8 mouse cellular contexts compared by ENCODE assay signal in genomic region chr7:66434453-66434935, GRCm38 (mm10). TPM values are rescaled to one million over a fixed set of nuclear protein-coding genes. Genes with fewer than 3 reads are reported as not detected.
A peak's percentile ranks its signal among the peaks of the same experiment; 100 is the strongest.
DNase-seq lines count a peak whose midpoint lies in the region; ATAC-seq lines count a peak whose summit lies in the region.

No protein-coding gene starts in this region.

- no peaks in the 10 kb centered on the region for H3K9me3 ChIP-seq in heart, embryonic 12.5 days (replicated peaks)
- no peaks in the 10 kb centered on the region for H3K9me3 ChIP-seq in embryonic facial prominence, embryonic 14.5 days (ENCODE audit: control insufficient read depth, low read length)
- no peaks in the 10 kb centered on the region for H3K9me3 ChIP-seq in hindbrain, embryonic 14.5 days (ENCODE audit: control insufficient read depth, low read length)

- peaks cover 8% of the 10 kb centered on the region for H3K27me3 ChIP-seq in heart, embryonic 12.5 days (replicated peaks)
- H3K27me3 ChIP-seq in embryonic facial prominence, embryonic 14.5 days (replicated peaks; ENCODE audit: control insufficient read depth, insufficient read depth, low read length), result 0 out of 2 replicates have a peak, but pooled peaks cover 3% of the 10 kb centered on the region
- H3K27me3 ChIP-seq in hindbrain, embryonic 14.5 days (ENCODE audit: control insufficient read depth, insufficient read depth, low read length), result peaks cover 8% of the 10 kb centered on the region

- no peak overlapping the region for H3K9ac ChIP-seq in heart, embryonic 12.5 days
- H3K9ac ChIP-seq in embryonic facial prominence, embryonic 14.5 days (ENCODE audit: low read depth, low read length), result no peak overlapping the region
- no peak overlapping the region for H3K9ac ChIP-seq in hindbrain, embryonic 14.5 days

- no peak overlapping the region for H3K4me3 ChIP-seq in heart, embryonic 12.5 days
- no peak overlapping the region for H3K4me3 ChIP-seq in embryonic facial prominence, embryonic 14.5 days (ENCODE audit: low read depth, low read length)
- H3K4me3 ChIP-seq in hindbrain, embryonic 14.5 days (replicated peaks; ENCODE audit: low read length), result no peak overlapping the region

- H3K27ac ChIP-seq in heart, embryonic 12.5 days (ENCODE audit: poor library complexity, severe bottlenecking), result no peak overlapping the region
- H3K27ac ChIP-seq in embryonic facial prominence, embryonic 14.5 days (replicated peaks; ENCODE audit: low read depth, low read length), result no peak overlapping the region
- H3K27ac ChIP-seq in hindbrain, embryonic 14.5 days, result no peak overlapping the region

- H3K4me1 ChIP-seq in heart, embryonic 12.5 days (replicated peaks), result peaks cover 9% of the 10 kb centered on the region
- H3K4me1 ChIP-seq in embryonic facial prominence, embryonic 14.5 days (ENCODE audit: control insufficient read depth, insufficient read depth, low read length), result peaks cover 4% of the 10 kb centered on the region
- no peaks in the 10 kb centered on the region for H3K4me1 ChIP-seq in hindbrain, embryonic 14.5 days (replicated peaks; ENCODE audit: control insufficient read depth, insufficient read depth, low read length)

- 40% methylated on average over 10 of the region's 10 CpGs for WGBS in heart, embryonic 12.5 days
- WGBS in embryonic facial prominence, embryonic 14.5 days, result 46% methylated on average over 10 of the region's 10 CpGs
- 46% methylated on average over 10 of the region's 10 CpGs for WGBS in hindbrain, embryonic 14.5 days

- peak; percentile 47 to 86 for DNase-seq in heart, adult 18-20 months
- peak; percentile 70 for DNase-seq in adrenal gland, postnatal 25 days
- peak; percentile 53 for DNase-seq in embryonic facial prominence, embryonic 14.5 days (ENCODE audit: low spot score)
- peak; percentile 83 for DNase-seq in hindbrain, embryonic 14.5 days (ENCODE audit: low spot score)
- peak; percentile 55 to 86 for DNase-seq in layer of hippocampus, postnatal 25 days (ENCODE audit: extremely low spot score in 1 of 2, low spot score in 1 of 2)
- peak; percentile 7 for DNase-seq in spleen, adult 12 weeks (ENCODE audit: low spot score)

- ATAC-seq in heart, embryonic 12.5 days (ENCODE audit: insufficient number of reproducible peaks, low FRiP score), result no peak
- 0 out of 2 replicates have a peak, but pooled peaks have one; percentile 49 for ATAC-seq in embryonic facial prominence, embryonic 14.5 days (ENCODE audit: low read depth)
- peak; percentile 31; the same call in 1 of the 2 replicates for ATAC-seq in hindbrain, embryonic 14.5 days (ENCODE audit: low FRiP score)
- peak; percentile 74 for ATAC-seq in megakaryocyte-erythroid progenitor cell, adult 5-6 weeks (replicated peaks; ENCODE audit: low FRiP score, low TSS enrichment, poor library complexity, severe bottlenecking)

- no peak overlapping the region for H3K4me2 ChIP-seq in heart, embryonic 12.5 days
- H3K4me2 ChIP-seq in embryonic facial prominence, embryonic 14.5 days (ENCODE audit: low read depth, low read length), result no peak overlapping the region
- H3K4me2 ChIP-seq in hindbrain, embryonic 14.5 days (replicated peaks), result no peak overlapping the region

- H3K36me3 ChIP-seq in heart, embryonic 12.5 days, result no peaks in the 10 kb centered on the region
- H3K36me3 ChIP-seq in embryonic facial prominence, embryonic 14.5 days (ENCODE audit: control insufficient read depth, insufficient read depth, low read length), result no peaks in the 10 kb centered on the region
- no peaks in the 10 kb centered on the region for H3K36me3 ChIP-seq in hindbrain, embryonic 14.5 days (replicated peaks; ENCODE audit: control insufficient read depth, insufficient read depth)

RNA-seq across cellular contexts. Expression of gene Aldh1a3, which starts 7.2 kb away (rescaled TPM):
- 1 to 10 TPM in 1 of 2 experiments, under 1 TPM in 1; 0.84 to 1.1 TPM for total RNA-seq in heart, adult 18-20 months (2021)
- 0.69 and 0.74 TPM in 2 replicates for polyA plus RNA-seq in heart, embryonic 12.5 days (2016; fragmentation: Nextera tagmentation; extraction: Ambion mirVana)
- total RNA-seq in adrenal gland, postnatal 25 days (2021), result 6.1 and 10.9 TPM in 2 replicates
- polyA plus RNA-seq in embryonic facial prominence, embryonic 14.5 days (2014; fragmentation: Nextera tagmentation; extraction: Ambion mirVana), result 29.6 and 30.1 TPM in 2 replicates
- 2.3 and 2.5 TPM in 2 replicates for polyA plus RNA-seq in hindbrain, embryonic 14.5 days (2014; fragmentation: Nextera tagmentation; extraction: Ambion mirVana)
- 1 to 10 TPM in 1 of 2 experiments, under 1 TPM in 1; 0.87 to 1.3 TPM for total RNA-seq in layer of hippocampus, postnatal 25 days (2021)
- 0.89 and 2.5 TPM in 2 replicates for total RNA-seq in megakaryocyte-erythroid progenitor cell, adult 5-6 weeks (2014; fragmentation: Nextera tagmentation)
- total RNA-seq in megakaryocyte-erythroid progenitor cell, adult 5-6 weeks (2017), result 0.30 and 1.9 TPM in 2 replicates

RNA-seq across cellular contexts. Expression of gene Lrrk1, which starts 46.3 kb away (rescaled TPM):
- 10 to 100 TPM in 1 of 2 experiments, 1 to 10 TPM in 1; 9.6 to 10.1 TPM for total RNA-seq in heart, adult 18-20 months (2021)
- polyA plus RNA-seq in heart, embryonic 12.5 days (2016; fragmentation: Nextera tagmentation; extraction: Ambion mirVana), result 9.1 and 9.8 TPM in 2 replicates
- total RNA-seq in adrenal gland, postnatal 25 days (2021), result 16.6 and 18.5 TPM in 2 replicates
- 11.9 and 12.5 TPM in 2 replicates for polyA plus RNA-seq in embryonic facial prominence, embryonic 14.5 days (2014; fragmentation: Nextera tagmentation; extraction: Ambion mirVana)
- polyA plus RNA-seq in hindbrain, embryonic 14.5 days (2014; fragmentation: Nextera tagmentation; extraction: Ambion mirVana), result 4.0 and 4.7 TPM in 2 replicates
- total RNA-seq in layer of hippocampus, postnatal 25 days (2021), result 1 to 10 TPM; 2.4 to 2.9 TPM
- 14.7 and 18.4 TPM in 2 replicates for total RNA-seq in megakaryocyte-erythroid progenitor cell, adult 5-6 weeks (2014; fragmentation: Nextera tagmentation)
- total RNA-seq in megakaryocyte-erythroid progenitor cell, adult 5-6 weeks (2017), result 7.2 and 19.7 TPM in 2 replicates

Comparison
In these comparisons a context has a peak if more than half of its experiments do, and no peak if none do; other contexts are left out.
1. DNase-seq: peak in every context shown above with its lines; median percentile 83 in hindbrain, embryonic 14.5 days; 70 in layer of hippocampus, postnatal 25 days; 70 in adrenal gland, postnatal 25 days; 66 in heart, adult 18-20 months; 53 in embryonic facial prominence, embryonic 14.5 days; 7 in spleen, adult 12 weeks.